Mouse (Mus musculus) erythroblast, embryonic 14.5 days (primary cell): ENCODE measurements around the gene Galnt15.

Experiments
- GATA1 ChIP-seq: IDR thresholded peaks from 2 replicates; pipeline ENCODE4 v1.6.1; 2012; ENCODE audit warnings: low read length, inconsistent platforms, mixed read lengths
- TAL1 ChIP-seq: IDR thresholded peaks from 3 replicates; pipeline ENCODE4 v1.6.1; 2012; ENCODE audit warnings: low read length, inconsistent platforms, mixed read lengths

DNA sequence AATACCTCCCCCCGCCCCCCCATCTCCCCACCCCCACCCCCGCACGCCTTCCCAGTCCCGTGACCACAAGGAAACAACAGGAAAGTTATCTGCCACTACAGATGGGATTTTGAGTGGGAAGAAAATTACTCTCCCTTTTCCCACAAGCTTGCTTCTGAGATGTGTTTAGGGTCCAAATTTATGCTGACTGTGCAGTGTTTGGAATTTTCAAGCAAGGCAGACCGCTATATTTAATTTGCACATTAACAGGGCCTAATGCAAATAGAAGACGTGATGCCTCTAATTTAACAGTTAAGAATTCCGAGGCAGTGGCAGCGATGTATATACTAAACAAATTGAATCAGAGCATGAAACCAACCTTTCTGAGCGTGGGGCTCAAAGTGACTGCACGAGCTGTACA is 26.0 kb downstream of the Galnt15 start:
- TF ChIP-seq GATA1 (no peak), TAL1 (no peak)
